Mouse (Mus musculus): ENCODE measurements around the gene Inip.

Gene Inip

GRCm38 (mm10) chr4:59801489-59801888, at the start of gene Inip:
Gene Inip, minus strand, starts transcription at chr4:59801589.
- no peak for DNase-seq (ENCODE audit: low read depth, low spot score)

DNA sequence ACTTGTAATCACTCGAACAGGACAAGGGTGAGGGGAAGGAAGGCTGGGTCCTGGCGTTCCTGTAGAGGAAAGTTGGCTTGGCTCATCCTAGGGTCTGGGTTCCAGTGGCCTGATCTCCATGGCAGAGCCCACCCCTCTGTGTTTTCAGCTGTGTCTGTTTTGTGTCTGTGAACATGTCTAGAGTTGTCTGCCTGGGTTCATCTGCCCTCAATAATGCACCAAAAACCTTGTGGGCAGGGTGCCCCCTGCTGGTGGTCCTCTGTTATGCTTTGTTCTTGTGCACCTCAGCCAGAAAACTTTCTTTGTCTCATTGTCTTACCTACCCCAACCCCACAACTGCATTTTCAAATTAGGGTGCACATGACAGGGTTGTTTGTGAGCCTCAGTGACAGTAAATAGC, 48.8 kb upstream of the Inip start:
- peak; percentile 43 for DNase-seq (ENCODE audit: low read depth, low spot score)

GRCm38 (mm10) chr4:59847447-59847846, 46.1 kb upstream of the Inip start:
- no peak for DNase-seq (ENCODE audit: low read depth, low spot score)

DNA sequence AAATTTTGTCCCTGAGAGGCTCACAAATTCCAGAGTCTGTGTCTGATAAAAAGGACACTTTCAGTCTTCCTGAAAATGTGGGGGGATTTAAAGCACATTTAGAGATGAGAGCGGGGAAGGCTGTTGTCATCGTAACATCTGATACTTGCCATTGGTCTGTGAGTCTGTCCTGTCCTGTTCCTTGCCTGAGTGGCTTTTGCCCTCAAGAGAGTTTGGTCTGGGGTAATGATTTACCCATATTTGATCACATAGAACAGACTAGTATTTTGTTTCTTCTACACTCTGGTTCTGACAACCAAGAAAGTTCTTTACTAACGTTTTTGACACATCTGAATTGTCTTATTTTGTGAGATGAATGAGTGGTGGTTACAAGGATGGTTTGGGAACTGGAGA, 43.9 kb upstream of the Inip start:
- no peak for DNase-seq (ENCODE audit: low read depth, low spot score)

- DNase-seq (ENCODE audit: low read depth, low spot score), result no peak
These were observed 43.3 kb upstream of the Inip start for GRCm38 (mm10) chr4:59844460-59845244.

GRCm38 (mm10) chr4:59837659-59838058, 36.3 kb upstream of the Inip start:
- no peak for DNase-seq (ENCODE audit: low read depth, low spot score)

- DNase-seq (ENCODE audit: low read depth, low spot score), result no peak
These were observed 31.4 kb upstream of the Inip start for GRCm38 (mm10) chr4:59832810-59833209.

GRCm38 (mm10) chr4:59831038-59831437, 29.6 kb upstream of the Inip start:
- DNase-seq (ENCODE audit: low read depth, low spot score), result no peak

DNA sequence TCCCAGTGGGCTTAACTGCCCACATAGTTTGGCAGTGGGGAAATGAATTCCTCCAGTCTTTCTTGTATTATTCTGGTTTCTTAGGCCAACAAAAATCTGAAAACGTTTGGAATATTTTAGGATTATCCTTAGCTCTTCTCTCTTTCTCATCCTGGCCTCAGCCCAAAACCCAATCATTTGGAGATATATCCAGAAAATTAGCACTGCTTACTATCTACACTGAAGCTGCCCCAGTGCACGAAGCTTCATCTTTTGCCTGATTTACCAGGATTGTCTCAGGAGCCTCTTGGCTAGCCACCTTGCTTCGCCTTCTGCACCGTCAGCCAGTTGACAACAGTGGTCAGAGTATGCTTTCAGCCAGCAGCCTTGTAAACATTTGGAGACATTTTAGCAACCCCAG, 27.7 kb upstream of the Inip start:
- no peak for DNase-seq (ENCODE audit: low read depth, low spot score)

- no peak for DNase-seq (ENCODE audit: low read depth, low spot score)
These were observed 25.0 kb upstream of the Inip start for GRCm38 (mm10) chr4:59826381-59826780.

- no peak for DNase-seq (ENCODE audit: low read depth, low spot score)
These were observed 24.2 kb upstream of the Inip start for GRCm38 (mm10) chr4:59825634-59826033.

GRCm38 (mm10) chr4:59824860-59825259, 23.5 kb upstream of the Inip start:
- DNase-seq (ENCODE audit: low read depth, low spot score), result no peak

DNA sequence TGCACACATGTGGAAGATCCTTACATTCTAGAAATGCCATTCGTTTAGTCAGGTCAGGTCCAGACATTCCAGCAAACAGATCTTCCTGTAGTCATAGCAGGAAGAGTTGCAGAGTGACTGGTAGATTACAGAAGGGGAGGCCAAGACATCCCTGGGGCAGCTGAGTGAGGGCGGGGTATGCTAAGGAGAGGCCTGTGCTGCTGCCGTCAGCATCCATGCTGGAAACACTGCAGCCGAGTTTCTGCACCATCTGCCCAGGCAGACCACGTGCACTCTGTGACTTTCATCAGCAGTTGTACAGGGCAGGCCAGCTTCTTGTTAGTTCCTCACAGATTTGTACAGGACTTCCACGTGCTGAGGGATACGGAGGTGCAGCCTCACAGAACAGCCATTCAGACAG, 22.1 kb upstream of the Inip start:
- no peak for DNase-seq (ENCODE audit: low read depth, low spot score)

GRCm38 (mm10) chr4:59822119-59822518, 20.7 kb upstream of the Inip start:
- DNase-seq (ENCODE audit: low read depth, low spot score), result no peak

DNA sequence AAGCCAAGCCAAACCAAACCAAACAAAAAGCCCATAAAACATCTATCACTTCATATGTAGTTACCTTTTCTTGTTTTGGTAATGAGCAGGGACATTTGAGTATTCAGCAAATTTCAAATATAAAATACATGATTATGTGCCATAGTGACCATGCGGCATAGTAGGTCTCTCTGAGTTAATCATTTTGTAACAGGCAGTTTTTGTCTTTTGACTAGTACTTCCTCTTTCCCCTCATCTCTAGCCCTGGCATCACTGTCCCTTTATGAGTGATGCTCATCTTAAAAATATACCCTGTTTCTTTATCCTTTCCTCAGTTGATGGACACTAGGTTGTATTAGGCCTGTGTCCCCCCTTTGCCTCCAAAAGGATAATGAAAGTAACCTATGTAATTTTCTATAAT, 20.1 kb upstream of the Inip start:
- no peak for DNase-seq (ENCODE audit: low read depth, low spot score)

DNA sequence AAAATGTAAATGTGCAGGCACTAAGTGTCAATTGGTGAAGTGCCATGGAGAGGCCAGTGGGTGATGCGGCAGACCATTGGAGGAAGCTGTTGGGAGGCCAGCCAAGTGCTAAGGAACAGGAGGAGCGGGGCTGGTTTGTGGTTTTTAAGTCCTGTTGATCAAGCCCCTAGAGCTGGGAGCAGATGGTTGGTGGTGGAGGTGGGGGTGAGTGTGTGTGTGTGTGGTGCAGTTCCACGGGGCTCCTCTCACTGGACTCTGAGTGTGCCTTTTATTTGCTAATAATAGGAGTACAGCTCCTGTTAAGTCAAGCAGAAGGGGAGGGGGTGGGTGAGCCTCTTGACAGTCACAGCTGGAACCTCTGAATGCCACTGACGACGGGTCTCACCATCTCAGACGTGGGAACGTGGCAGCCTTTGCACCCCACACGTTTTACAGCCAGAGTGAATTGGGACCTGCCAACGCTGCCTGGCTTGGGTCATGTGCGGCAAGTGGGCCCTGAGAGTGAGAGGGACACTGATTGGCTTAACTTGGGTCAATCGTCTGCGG, 18.2 kb upstream of the Inip start:
- DNase-seq (ENCODE audit: low read depth, low spot score), result no peak

DNA sequence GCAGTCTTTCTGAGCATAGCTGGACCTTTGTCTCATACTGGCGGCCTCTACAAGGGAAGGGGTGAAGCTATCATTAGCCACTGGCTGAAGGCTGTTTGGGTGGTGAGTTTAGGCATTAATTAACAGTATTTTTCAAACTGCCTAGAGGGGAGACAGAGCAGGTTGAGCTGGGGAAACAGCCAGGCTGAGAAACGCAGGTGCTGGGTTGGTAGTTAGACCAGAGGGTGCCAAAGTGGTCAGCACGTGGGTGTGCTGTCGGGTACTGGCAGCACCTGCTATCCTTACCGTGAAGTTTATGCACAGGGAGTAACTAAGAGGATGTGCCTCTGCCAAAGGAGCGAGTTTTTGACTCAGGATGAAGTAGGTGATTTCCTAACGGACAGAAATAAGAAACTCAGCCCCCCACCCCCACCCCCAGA, 17.7 kb upstream of the Inip start:
- DNase-seq (ENCODE audit: low read depth, low spot score), result no peak

DNA sequence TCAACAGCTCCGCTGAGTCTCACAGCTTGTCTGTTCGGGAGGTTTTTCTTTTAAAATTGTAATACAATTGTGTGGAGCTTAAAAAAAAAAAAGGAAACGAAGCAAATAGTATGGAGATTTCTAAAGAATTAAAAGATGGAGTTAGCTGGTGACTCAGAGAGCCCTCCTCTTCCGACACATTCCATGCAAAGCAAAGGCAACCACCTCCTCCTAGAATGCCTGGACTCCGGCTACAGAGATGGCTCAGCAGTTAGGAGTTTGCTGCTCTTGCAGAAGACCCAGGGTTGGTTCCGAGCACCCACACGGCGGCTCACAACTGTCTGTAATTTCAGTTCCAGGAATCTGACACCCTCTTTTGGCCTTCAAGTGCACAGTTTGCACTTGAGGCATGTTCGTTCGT, 17.1 kb upstream of the Inip start:
- DNase-seq (ENCODE audit: low read depth, low spot score), result no peak

GRCm38 (mm10) chr4:59817790-59818189, 16.4 kb upstream of the Inip start:
- no peak for DNase-seq (ENCODE audit: low read depth, low spot score)

DNA sequence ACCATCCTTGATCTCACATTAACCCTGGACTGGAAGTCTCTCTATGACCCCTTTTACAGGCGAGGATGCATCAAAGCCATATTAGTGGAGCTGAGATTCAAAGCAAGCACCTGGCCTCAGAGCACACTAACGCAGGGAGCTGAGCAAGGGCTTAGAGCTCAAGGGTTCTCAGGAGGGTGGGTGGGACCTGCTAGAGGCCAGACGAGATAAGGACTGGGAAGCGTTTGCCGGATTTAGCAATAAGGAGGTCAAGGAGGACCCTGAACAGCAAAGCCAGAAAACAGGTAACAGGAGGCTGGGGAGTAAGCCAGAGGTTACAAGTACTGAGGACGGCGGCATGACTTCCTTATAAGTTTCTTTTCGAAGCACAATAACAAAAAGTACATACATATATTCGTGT, 15.1 kb upstream of the Inip start:
- no peak for DNase-seq (ENCODE audit: low read depth, low spot score)

DNA sequence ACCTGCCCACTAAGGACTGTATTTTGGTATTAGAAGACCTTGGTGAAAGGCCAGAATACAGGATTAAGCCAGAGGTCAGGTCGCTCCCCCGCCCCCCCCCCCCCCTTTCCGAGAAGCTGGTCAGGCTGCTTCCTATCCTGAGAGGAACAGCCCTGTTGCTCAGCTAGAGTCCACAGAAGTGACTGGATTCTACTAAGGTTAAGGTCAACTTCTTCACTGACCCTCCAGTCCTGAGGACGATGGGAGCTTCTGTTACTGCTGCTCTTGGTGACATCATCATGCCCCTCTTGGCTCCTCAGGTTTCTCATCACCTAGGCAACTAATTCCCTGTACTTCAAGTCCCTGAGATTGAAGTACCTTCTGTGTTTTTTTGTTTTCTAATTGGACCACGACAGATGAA, 14.6 kb upstream of the Inip start:
- DNase-seq (ENCODE audit: low read depth, low spot score), result no peak

DNA sequence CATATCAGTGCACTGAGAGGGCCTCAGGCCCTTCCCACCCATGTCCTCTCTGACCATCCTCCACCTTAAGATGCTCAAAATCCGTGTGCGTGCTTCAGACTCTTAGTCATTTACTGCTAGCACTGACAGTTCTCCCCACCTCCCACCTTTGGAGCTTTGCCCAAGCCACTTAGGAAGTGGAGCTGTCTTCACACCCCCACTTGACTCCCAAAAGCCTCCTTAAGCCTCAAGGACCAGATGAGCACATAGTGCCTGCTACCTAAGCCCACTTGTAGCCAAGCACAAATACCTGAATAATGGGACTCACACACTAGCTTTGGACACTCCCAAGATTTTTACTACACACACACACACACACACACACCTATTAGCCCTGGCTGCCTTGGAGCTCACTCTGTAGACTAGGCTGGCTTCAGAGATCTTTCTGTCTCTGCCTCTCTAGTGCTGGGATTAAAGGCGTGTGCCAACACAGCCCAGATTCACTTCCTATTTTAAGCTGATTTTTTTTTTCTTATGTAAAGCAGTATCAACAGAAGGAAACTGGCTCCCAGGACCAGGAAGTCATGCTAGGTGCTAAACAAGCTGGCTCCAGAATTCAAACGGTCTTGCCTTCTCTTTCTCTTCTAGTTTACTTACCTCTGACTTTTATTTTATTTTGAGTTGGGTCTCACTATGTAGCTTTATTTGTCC, 13.9 kb upstream of the Inip start:
- no peak for DNase-seq (ENCODE audit: low read depth, low spot score)

- DNase-seq (ENCODE audit: low read depth, low spot score), result no peak
These were observed 12.7 kb upstream of the Inip start for GRCm38 (mm10) chr4:59814094-59814493.

Measured in WW6 (cell line).